Mouse (Mus musculus): ENCODE measurements around the gene Hist1h2ab. TPM values are rescaled to one million over a fixed set of nuclear protein-coding genes. Genes with fewer than 3 reads are reported as not detected.
"Not testable (repeated sequence)": the region's sequence is repeated elsewhere in the genome, so short reads cannot be mapped to it uniquely, and the experiment has no call there.

Gene Hist1h2ab
- polyA plus RNA-seq, 1 experiment from 2014 or later, result 28.5 TPM

DNA sequence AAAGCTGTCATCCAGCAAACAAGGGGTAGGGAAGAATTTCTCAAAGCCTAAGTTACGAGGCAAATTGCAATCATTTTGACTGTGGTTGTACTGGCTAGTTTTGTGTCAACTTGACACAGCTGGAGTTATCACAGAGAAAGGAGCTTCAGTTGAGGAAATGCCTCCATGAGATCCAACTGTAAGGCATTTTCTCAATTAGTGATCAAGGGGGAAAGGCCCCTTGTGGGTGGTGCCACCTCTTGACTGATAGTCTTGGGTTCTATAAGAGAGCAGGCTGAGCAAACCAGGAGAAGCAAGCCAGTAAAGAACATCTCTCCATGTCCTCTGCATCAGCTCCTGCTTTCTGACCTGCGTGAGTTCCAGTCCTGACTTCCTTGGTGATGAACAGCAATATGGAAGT lies 18.7 kb downstream of the Hist1h2ab start, which contains the start of gene Trim38:
Gene Trim38 (plus strand): TSS at position 301 of the 400 bp plus-strand sequence.
- H3K9me3 ChIP-seq; H3K9ac ChIP-seq; H3K4me1 ChIP-seq; H3K27ac ChIP-seq; H3K36me3 ChIP-seq; H3K4me3 ChIP-seq; ATAC-seq (ENCODE audit: low FRiP score, low read depth); H3K4me2 ChIP-seq (replicated peaks); H3K27me3 ChIP-seq (replicated peaks): not testable (repeated sequence)
- WGBS, result 81% methylated on average over 2 of the region's 2 CpGs

DNA sequence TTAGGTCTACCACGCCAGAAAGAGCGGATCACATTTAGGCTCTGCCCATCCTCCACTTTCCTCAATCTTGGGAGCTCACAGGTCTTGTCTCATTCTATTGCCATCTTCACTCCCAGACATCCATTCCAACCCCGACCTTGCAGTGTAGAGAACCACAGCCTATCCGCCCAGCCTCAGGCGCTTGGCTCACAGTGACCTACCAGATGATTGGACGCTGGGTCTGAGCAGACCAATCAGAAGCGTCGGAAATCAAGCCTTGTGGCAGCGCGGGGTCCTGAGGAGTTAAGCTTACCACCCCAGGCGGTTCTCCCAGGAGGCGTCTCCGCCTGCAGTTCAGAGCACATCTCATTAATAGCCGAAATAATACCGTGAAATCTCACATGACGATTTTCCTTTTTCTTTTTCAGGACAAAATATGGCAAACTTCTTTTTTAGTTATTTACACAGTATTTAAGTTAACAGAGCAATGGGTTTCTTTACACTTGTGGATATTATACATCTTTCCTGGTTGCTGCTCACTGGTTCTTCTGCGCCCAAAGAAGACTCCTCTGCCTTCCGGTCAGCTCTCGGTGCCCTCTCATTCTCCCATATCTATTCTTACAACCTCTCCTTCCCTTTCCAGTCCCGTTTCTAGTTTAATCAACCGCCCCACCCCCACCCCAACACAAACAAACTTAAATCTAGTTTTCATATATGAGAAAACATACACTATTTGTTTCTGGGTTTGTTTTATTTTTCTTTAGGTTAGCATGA lies 21.8 kb downstream of the Hist1h2ab start:
- WGBS, result 32% methylated on average over 21 of the region's 21 CpGs
- no peaks in the 10 kb centered on the region for H3K36me3 ChIP-seq
- H3K4me3 ChIP-seq, result no peak overlapping the region
- H3K4me2 ChIP-seq (replicated peaks), result peak overlapping the region; percentile 41
- H3K9me3 ChIP-seq, result no peaks in the 10 kb centered on the region
- ATAC-seq (ENCODE audit: low FRiP score, low read depth), result peak; percentile 90
- H3K27me3 ChIP-seq (replicated peaks), result no peaks in the 10 kb centered on the region
- no peak overlapping the region for H3K27ac ChIP-seq
- no peak overlapping the region for H3K9ac ChIP-seq
- H3K4me1 ChIP-seq, result peaks cover 6% of the 10 kb centered on the region

- no peaks in the 10 kb centered on the region for H3K36me3 ChIP-seq
- H3K27me3 ChIP-seq (replicated peaks), result no peaks in the 10 kb centered on the region
- no peaks in the 10 kb centered on the region for H3K4me1 ChIP-seq
- H3K4me3 ChIP-seq, result no peak overlapping the region
- H3K9ac ChIP-seq, result no peak overlapping the region
- H3K9me3 ChIP-seq, result no peaks in the 10 kb centered on the region
- no peak overlapping the region for H3K27ac ChIP-seq
- WGBS, result 92% methylated on average over 7 of the region's 7 CpGs
- ATAC-seq (ENCODE audit: low FRiP score, low read depth), result no peak
- H3K4me2 ChIP-seq (replicated peaks), result no peak overlapping the region
Observed at GRCm38 (mm10) chr13:23778339-23778738, 27.4 kb downstream of the Hist1h2ab start.

- Histone ChIP-seq H3K4me2 (replicated peaks) (no peak overlapping the region), H3K36me3 (no peaks in the 10 kb centered on the region), H3K4me3 (no peak overlapping the region), H3K27me3 (replicated peaks) (no peaks in the 10 kb centered on the region), H3K4me1 (no peaks in the 10 kb centered on the region), H3K9me3 (no peaks in the 10 kb centered on the region), H3K27ac (no peak overlapping the region), H3K9ac (no peak overlapping the region)
- WGBS, result 86% methylated on average over 4 of the region's 4 CpGs
- ATAC-seq (ENCODE audit: low FRiP score, low read depth), result no peak
Observed at GRCm38 (mm10) chr13:23779025-23779424, 28.1 kb downstream of the Hist1h2ab start.

GRCm38 (mm10) chr13:23792520-23792919 lies 41.6 kb downstream of the Hist1h2ab start:
- Histone ChIP-seq H3K9me3 (no peaks in the 10 kb centered on the region), H3K9ac (no peak overlapping the region), H3K27ac (no peak overlapping the region), H3K4me1 (no peaks in the 10 kb centered on the region), H3K27me3 (replicated peaks) (no peaks in the 10 kb centered on the region), H3K4me2 (replicated peaks) (no peak overlapping the region), H3K36me3 (no peaks in the 10 kb centered on the region), H3K4me3 (no peak overlapping the region)
- peak; percentile 58; the same call in 1 of the 2 replicates for ATAC-seq (ENCODE audit: low FRiP score, low read depth)
- WGBS, result 48% methylated on average over 2 of the region's 2 CpGs

GRCm38 (mm10) chr13:23799405-23799804 lies 48.5 kb downstream of the Hist1h2ab start:
- H3K4me1 ChIP-seq, result no peaks in the 10 kb centered on the region
- no peak overlapping the region for H3K4me3 ChIP-seq
- H3K27me3 ChIP-seq (replicated peaks), result no peaks in the 10 kb centered on the region
- H3K9me3 ChIP-seq, result no peaks in the 10 kb centered on the region
- H3K27ac ChIP-seq, result no peak overlapping the region
- no peak overlapping the region for H3K4me2 ChIP-seq (replicated peaks)
- WGBS, result 83% methylated on average over 5 of the region's 5 CpGs
- ATAC-seq (ENCODE audit: low FRiP score, low read depth), result no peak
- no peaks in the 10 kb centered on the region for H3K36me3 ChIP-seq
- H3K9ac ChIP-seq, result no peak overlapping the region

Small RNA genes within 50 kb of the gene (microRNA-seq; reads per million reads assigned to microRNA genes)
- gene Gm44314, result not detected
- gene Gm44484, result not detected

Other genes starting within 250 kb of the Hist1h2ab start
- 4.6 and 6.6 TPM in 2 replicates for gene Hist1h4h, start 220.1 kb upstream of the Hist1h2ab start, polyA plus RNA-seq (2016; fragmentation: Nextera tagmentation; extraction: Ambion mirVana)
- 2.7 and 5.6 TPM in 2 replicates for gene Hist1h2af, start 217.2 kb upstream of the Hist1h2ab start, polyA plus RNA-seq (2016; fragmentation: Nextera tagmentation; extraction: Ambion mirVana)
- 3.0 and 5.4 TPM in 2 replicates for gene Hist1h3g, start 215.7 kb upstream of the Hist1h2ab start, polyA plus RNA-seq (2016; fragmentation: Nextera tagmentation; extraction: Ambion mirVana)
- gene Hist1h2bh, start 207.7 kb upstream of the Hist1h2ab start, polyA plus RNA-seq (2016; fragmentation: Nextera tagmentation; extraction: Ambion mirVana), result 0.63 TPM in 2 replicates
- 0.60 and 0.63 TPM in 2 replicates for gene Hist1h3f, start 207.1 kb upstream of the Hist1h2ab start, polyA plus RNA-seq (2016; fragmentation: Nextera tagmentation; extraction: Ambion mirVana)
- 0.79 and 1.00 TPM in 2 replicates for gene Hist1h4f, start 199.5 kb upstream of the Hist1h2ab start, polyA plus RNA-seq (2016; fragmentation: Nextera tagmentation; extraction: Ambion mirVana)
- 0.30 and 0.37 TPM in 2 replicates for gene Hist1h1d, start 197.9 kb upstream of the Hist1h2ab start, polyA plus RNA-seq (2016; fragmentation: Nextera tagmentation; extraction: Ambion mirVana)
- 5.1 and 7.4 TPM in 2 replicates for gene Hist1h3e, start 188.8 kb upstream of the Hist1h2ab start, polyA plus RNA-seq (2016; fragmentation: Nextera tagmentation; extraction: Ambion mirVana)
- 52.5 and 96.7 TPM in 2 replicates for gene Hist1h2ae, start 179.9 kb upstream of the Hist1h2ab start, polyA plus RNA-seq (2016; fragmentation: Nextera tagmentation; extraction: Ambion mirVana)
- 8.8 and 11.8 TPM in 2 replicates for gene Hist1h2bg, start 179.7 kb upstream of the Hist1h2ab start, polyA plus RNA-seq (2016; fragmentation: Nextera tagmentation; extraction: Ambion mirVana)
- 3.4 and 6.6 TPM in 2 replicates for gene Hist1h2bf, start 176.9 kb upstream of the Hist1h2ab start, polyA plus RNA-seq (2016; fragmentation: Nextera tagmentation; extraction: Ambion mirVana)
- gene Hist1h2ad, start 176.7 kb upstream of the Hist1h2ab start, polyA plus RNA-seq (2016; fragmentation: Nextera tagmentation; extraction: Ambion mirVana), result 0.86 and 2.8 TPM in 2 replicates
- 3.8 and 4.9 TPM in 2 replicates for gene Hist1h3d, start 175.4 kb upstream of the Hist1h2ab start, polyA plus RNA-seq (2016; fragmentation: Nextera tagmentation; extraction: Ambion mirVana)
- 65.8 and 97.5 TPM in 2 replicates for gene Hist1h4d, start 169.5 kb upstream of the Hist1h2ab start, polyA plus RNA-seq (2016; fragmentation: Nextera tagmentation; extraction: Ambion mirVana)
- gene Hist1h2be, start 130.0 kb upstream of the Hist1h2ab start, polyA plus RNA-seq (2016; fragmentation: Nextera tagmentation; extraction: Ambion mirVana), result 1.9 and 2.1 TPM in 2 replicates
- gene Hist1h1e, start 128.6 kb upstream of the Hist1h2ab start, polyA plus RNA-seq (2016; fragmentation: Nextera tagmentation; extraction: Ambion mirVana), result 12.8 and 20.3 TPM in 2 replicates
- 0.66 and 0.74 TPM in 2 replicates for gene Hist1h2ac, start 67.2 kb upstream of the Hist1h2ab start, polyA plus RNA-seq (2016; fragmentation: Nextera tagmentation; extraction: Ambion mirVana)
- 28.0 and 29.4 TPM in 2 replicates for gene Hist1h2bc, start 66.9 kb upstream of the Hist1h2ab start, polyA plus RNA-seq (2016; fragmentation: Nextera tagmentation; extraction: Ambion mirVana)
- gene Hist1h1t, start 55.3 kb upstream of the Hist1h2ab start, polyA plus RNA-seq (2016; fragmentation: Nextera tagmentation; extraction: Ambion mirVana), result 0.23 TPM in 1 of 2 replicates, not detected in the other
- 5.1 and 7.8 TPM in 2 replicates for gene Hist1h4c, start 52.7 kb upstream of the Hist1h2ab start, polyA plus RNA-seq (2016; fragmentation: Nextera tagmentation; extraction: Ambion mirVana)
- gene Hfe, start 40.3 kb upstream of the Hist1h2ab start, polyA plus RNA-seq (2016; fragmentation: Nextera tagmentation; extraction: Ambion mirVana), result 3.9 TPM in 2 replicates
- 13.3 and 13.6 TPM in 2 replicates for gene Hist1h1c, start 12.3 kb upstream of the Hist1h2ab start, polyA plus RNA-seq (2016; fragmentation: Nextera tagmentation; extraction: Ambion mirVana)
- 6.8 and 7.4 TPM in 2 replicates for gene Hist1h3c, start 5.5 kb upstream of the Hist1h2ab start, polyA plus RNA-seq (2016; fragmentation: Nextera tagmentation; extraction: Ambion mirVana)
- gene Hist1h2bb, start 4.4 kb upstream of the Hist1h2ab start, polyA plus RNA-seq (2016; fragmentation: Nextera tagmentation; extraction: Ambion mirVana), result 1.3 and 1.7 TPM in 2 replicates
- gene Hist1h3b, start 1.1 kb downstream of the Hist1h2ab start, polyA plus RNA-seq (2016; fragmentation: Nextera tagmentation; extraction: Ambion mirVana), result 5.8 and 10.0 TPM in 2 replicates
- gene Hist1h4b, start 5.9 kb downstream of the Hist1h2ab start, polyA plus RNA-seq (2016; fragmentation: Nextera tagmentation; extraction: Ambion mirVana), result 4.5 and 6.1 TPM in 2 replicates
- gene Hist1h4a, start 10.1 kb downstream of the Hist1h2ab start, polyA plus RNA-seq (2016; fragmentation: Nextera tagmentation; extraction: Ambion mirVana), result 1.0 TPM in 1 of 2 replicates, not detected in the other
- gene Hist1h3a, start 11.3 kb downstream of the Hist1h2ab start, polyA plus RNA-seq (2016; fragmentation: Nextera tagmentation; extraction: Ambion mirVana), result 3.5 and 3.6 TPM in 2 replicates
- gene Hist1h1a, start 12.5 kb downstream of the Hist1h2ab start, polyA plus RNA-seq (2016; fragmentation: Nextera tagmentation; extraction: Ambion mirVana), result 1.5 and 3.0 TPM in 2 replicates
- gene Trim38, start 18.8 kb downstream of the Hist1h2ab start, polyA plus RNA-seq (2016; fragmentation: Nextera tagmentation; extraction: Ambion mirVana), result not detected in 2 replicates
- gene Slc17a2, start 55.9 kb downstream of the Hist1h2ab start, polyA plus RNA-seq (2016; fragmentation: Nextera tagmentation; extraction: Ambion mirVana), result not detected in 2 replicates
- 0.18 TPM in 1 of 2 replicates, not detected in the other for gene Slc17a3, start 88.3 kb downstream of the Hist1h2ab start, polyA plus RNA-seq (2016; fragmentation: Nextera tagmentation; extraction: Ambion mirVana)
- not detected in 2 replicates for gene Slc17a1, start 116.6 kb downstream of the Hist1h2ab start, polyA plus RNA-seq (2016; fragmentation: Nextera tagmentation; extraction: Ambion mirVana)
- gene Slc17a4, start 163.9 kb downstream of the Hist1h2ab start, polyA plus RNA-seq (2016; fragmentation: Nextera tagmentation; extraction: Ambion mirVana), result 0.14 and 0.37 TPM in 2 replicates
- gene Hist1h2ba, start 183.0 kb downstream of the Hist1h2ab start, polyA plus RNA-seq (2016; fragmentation: Nextera tagmentation; extraction: Ambion mirVana), result not detected in 2 replicates
- not detected in 2 replicates for gene Hist1h2aa, start 183.3 kb downstream of the Hist1h2ab start, polyA plus RNA-seq (2016; fragmentation: Nextera tagmentation; extraction: Ambion mirVana)
- 0.50 and 0.79 TPM in 2 replicates for gene Scgn, start 240.1 kb downstream of the Hist1h2ab start, polyA plus RNA-seq (2016; fragmentation: Nextera tagmentation; extraction: Ambion mirVana)